ENCODE assay signal across 8 mouse cellular contexts in genomic region chr13:91374141-91374540, GRCm38 (mm10).
DNase-seq lines count a peak whose midpoint lies in the region; ATAC-seq and TF ChIP-seq lines count a peak whose summit lies in the region.

No protein-coding gene starts in this region.

- H3K4me2 ChIP-seq in lung, embryonic 14.5 days = no peak overlapping the region
- H3K4me2 ChIP-seq in embryonic facial prominence, embryonic 11.5 days (ENCODE audit: low read depth, low read length) = no peak overlapping the region
- H3K4me2 ChIP-seq in heart, embryonic 15.5 days = no peak overlapping the region
- H3K4me2 ChIP-seq in neural tube, embryonic 15.5 days = 0 out of 2 replicates have a peak overlapping the region, but pooled peaks have one; percentile 20

- H3K27me3 ChIP-seq in lung, embryonic 14.5 days (ENCODE audit: insufficient read depth, low read length) = no peaks in the 10 kb centered on the region
- no peaks in the 10 kb centered on the region for H3K27me3 ChIP-seq in embryonic facial prominence, embryonic 11.5 days (ENCODE audit: control insufficient read depth, insufficient read depth, low read length)
- H3K27me3 ChIP-seq in heart, embryonic 15.5 days = no peaks in the 10 kb centered on the region
- H3K27me3 ChIP-seq in neural tube, embryonic 15.5 days (replicated peaks) = no peaks in the 10 kb centered on the region

- no peak for TF ChIP-seq CTCF in lung, embryonic 14.5 days (IDR thresholded peaks at IDR 0.05; ENCODE audit: low read depth)
- TF ChIP-seq CTCF in lung, adult 2 months (IDR thresholded peaks at IDR 0.05; ENCODE audit: insufficient read depth, low read length) = no peak

- WGBS in lung, embryonic 14.5 days = 11% methylated on average over 3 of the region's 3 CpGs
- WGBS in lung, adult 2 months = 45% methylated on average over 3 of the region's 3 CpGs
- WGBS in embryonic facial prominence, embryonic 11.5 days = 13% methylated on average over 3 of the region's 3 CpGs
- 58% methylated on average over 3 of the region's 3 CpGs for WGBS in heart, embryonic 15.5 days
- WGBS in neural tube, embryonic 15.5 days = 10% methylated on average over 3 of the region's 3 CpGs

- H3K9me3 ChIP-seq in lung, embryonic 14.5 days (ENCODE audit: low read depth, low read length) = no peaks in the 10 kb centered on the region
- H3K9me3 ChIP-seq in embryonic facial prominence, embryonic 11.5 days (replicated peaks; ENCODE audit: control insufficient read depth, low read length) = no peaks in the 10 kb centered on the region
- no peaks in the 10 kb centered on the region for H3K9me3 ChIP-seq in heart, embryonic 15.5 days (replicated peaks)
- no peaks in the 10 kb centered on the region for H3K9me3 ChIP-seq in neural tube, embryonic 15.5 days (replicated peaks)

- peak overlapping the region; percentile 65; the same call in 1 of the 2 replicates for H3K27ac ChIP-seq in lung, embryonic 14.5 days (ENCODE audit: low read depth)
- H3K27ac ChIP-seq in embryonic facial prominence, embryonic 11.5 days (replicated peaks; ENCODE audit: low read depth, low read length) = peak overlapping the region; percentile 22; the same call in 1 of the 2 replicates
- 0 out of 2 replicates have a peak overlapping the region, but pooled peaks have one; percentile 12 for H3K27ac ChIP-seq in heart, embryonic 15.5 days
- H3K27ac ChIP-seq in neural tube, embryonic 15.5 days (replicated peaks) = peak overlapping the region; percentile 28; the same call in 1 of the 2 replicates

- peak; percentile 75 for DNase-seq in lung, embryonic 14.5 days
- no peak for DNase-seq in lung, adult 2 months
- peak; percentile 75 for DNase-seq in embryonic facial prominence, embryonic 11.5 days (ENCODE audit: low spot score)
- DNase-seq in kidney, postnatal 4 days = peak; percentile 83 to 88
- no peak for DNase-seq in spleen, postnatal 4 days (ENCODE audit: low spot score in 2 of 2)

- TF ChIP-seq POLR2A in lung, adult 2 months (IDR thresholded peaks at IDR 0.05; ENCODE audit: borderline replicate concordance, extremely low read depth, low read depth, low read length) = no peak

- no peaks in the 10 kb centered on the region for H3K36me3 ChIP-seq in lung, embryonic 14.5 days (ENCODE audit: insufficient read depth)
- H3K36me3 ChIP-seq in embryonic facial prominence, embryonic 11.5 days (replicated peaks; ENCODE audit: control insufficient read depth, insufficient read depth, low read depth, low read length) = no peaks in the 10 kb centered on the region
- H3K36me3 ChIP-seq in heart, embryonic 15.5 days = no peaks in the 10 kb centered on the region
- H3K36me3 ChIP-seq in neural tube, embryonic 15.5 days = no peaks in the 10 kb centered on the region

- no peak for ATAC-seq in lung, embryonic 14.5 days (ENCODE audit: insufficient read depth)
- ATAC-seq in embryonic facial prominence, embryonic 11.5 days (replicated peaks; ENCODE audit: insufficient number of reproducible peaks, low FRiP score, low TSS enrichment, low read depth) = no peak
- no peak for ATAC-seq in heart, embryonic 15.5 days (replicated peaks; ENCODE audit: insufficient number of reproducible peaks, insufficient read depth, low FRiP score, low read depth)
- ATAC-seq in neural tube, embryonic 15.5 days (ENCODE audit: low FRiP score) = no peak
- ATAC-seq in activated CD4-positive, CD25-positive, alpha-beta regulatory T cell, adult 4 months = no peak

- peaks cover 40% of the 10 kb centered on the region for H3K4me1 ChIP-seq in lung, embryonic 14.5 days (ENCODE audit: insufficient read depth)
- no peaks in the 10 kb centered on the region for H3K4me1 ChIP-seq in lung, adult 2 months (ENCODE audit: control insufficient read depth, insufficient read depth, low read length)
- H3K4me1 ChIP-seq in embryonic facial prominence, embryonic 11.5 days (ENCODE audit: control insufficient read depth, insufficient read depth, low read length) = peaks cover 10% of the 10 kb centered on the region
- peaks cover 30% of the 10 kb centered on the region for H3K4me1 ChIP-seq in heart, embryonic 15.5 days (replicated peaks)
- peaks cover 53% of the 10 kb centered on the region for H3K4me1 ChIP-seq in neural tube, embryonic 15.5 days

- H3K9ac ChIP-seq in lung, embryonic 14.5 days = no peak overlapping the region
- H3K9ac ChIP-seq in embryonic facial prominence, embryonic 11.5 days (replicated peaks; ENCODE audit: low read length) = no peak overlapping the region
- no peak overlapping the region for H3K9ac ChIP-seq in heart, embryonic 15.5 days
- no peak overlapping the region for H3K9ac ChIP-seq in neural tube, embryonic 15.5 days (replicated peaks)

- H3K4me3 ChIP-seq in lung, embryonic 14.5 days (ENCODE audit: low read depth, low read length) = no peak overlapping the region
- H3K4me3 ChIP-seq in lung, adult 2 months (replicated peaks; ENCODE audit: extremely low read depth, low read depth, low read length) = no peak overlapping the region
- no peak overlapping the region for H3K4me3 ChIP-seq in embryonic facial prominence, embryonic 11.5 days (ENCODE audit: low read depth, low read length)
- H3K4me3 ChIP-seq in heart, embryonic 15.5 days = no peak overlapping the region
- no peak overlapping the region for H3K4me3 ChIP-seq in neural tube, embryonic 15.5 days (replicated peaks)

Comparison
In these comparisons a context has a peak if more than half of its experiments do, and no peak if none do; other contexts are left out.
1. DNase-seq: peak in lung, embryonic 14.5 days (single experiment), embryonic facial prominence, embryonic 11.5 days (single experiment) and kidney, postnatal 4 days (2 of 2); none in lung, adult 2 months (single experiment) and spleen, postnatal 4 days (0 of 2).
2. H3K27ac ChIP-seq: peak in every context shown above with its lines; median percentile 65 in lung, embryonic 14.5 days; 28 in neural tube, embryonic 15.5 days; 22 in embryonic facial prominence, embryonic 11.5 days; 12 in heart, embryonic 15.5 days.